Mouse (Mus musculus): ENCODE results near the gene Atp8b5. TPM values are rescaled to one million over a fixed set of nuclear protein-coding genes. Genes with fewer than 3 reads are reported as not detected.

Gene Atp8b5
- total and polyA plus RNA-seq, 2 experiments from 2014 or later = 0.52 to 1.8 TPM

DNA sequence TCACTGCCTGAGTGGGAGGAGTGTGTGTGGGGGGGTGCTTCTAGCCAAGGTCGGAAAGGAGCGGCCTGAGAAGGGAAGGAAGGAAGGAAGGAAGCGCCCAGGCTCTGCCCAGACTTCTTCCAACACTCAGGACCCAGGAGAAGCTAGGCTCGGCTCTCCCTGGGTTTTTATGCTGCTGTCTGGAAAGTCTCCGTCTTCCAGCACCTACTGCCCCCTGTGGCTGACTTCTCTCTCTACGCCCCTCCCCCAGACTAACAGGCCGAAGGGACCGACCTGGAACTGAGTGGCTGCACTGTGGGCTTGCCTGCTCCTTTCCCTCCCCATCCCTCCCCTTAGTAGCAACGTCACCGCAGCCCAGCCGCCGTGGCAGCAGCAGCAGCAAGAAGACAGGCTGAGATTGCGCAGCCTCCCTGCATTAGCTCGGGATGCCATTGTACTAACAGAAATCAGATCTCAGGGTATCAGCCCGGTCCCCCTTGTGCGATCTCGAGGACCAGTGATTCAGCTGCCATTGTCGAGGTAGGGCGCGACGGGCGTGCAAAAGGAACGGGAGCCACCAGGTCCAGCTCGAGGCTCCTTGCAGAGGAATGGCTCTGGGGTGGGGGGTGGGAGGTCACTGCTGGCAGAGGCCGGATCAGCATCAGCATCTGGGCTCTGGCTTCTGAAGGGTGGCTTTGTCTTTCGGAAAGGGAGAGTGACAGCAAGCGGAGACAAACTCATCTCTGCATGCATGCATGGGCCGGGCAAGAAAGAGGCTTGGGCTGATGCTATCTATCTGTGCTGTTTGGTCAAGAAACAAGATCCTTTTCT is 139.4 kb downstream of the Atp8b5 start:
- Histone ChIP-seq H3K36me3 (ENCODE audit: insufficient read depth) (peaks cover 6% of the 10 kb centered on the region; the same call in 1 of the 2 replicates), H3K27me3 (ENCODE audit: insufficient read depth, low read length) (no peaks in the 10 kb centered on the region), H3K9me3 (ENCODE audit: low read length) (no peaks in the 10 kb centered on the region), H3K27ac (ENCODE audit: low read depth, low read length) (peak overlapping the region; percentile 98), H3K9ac (peak overlapping the region; percentile 81), H3K4me2 (ENCODE audit: low read depth) (peak overlapping the region; percentile 76), H3K4me3 (ENCODE audit: low read depth, low read length) (peak overlapping the region; percentile 53), H3K4me1 (ENCODE audit: insufficient read depth) (peaks cover 20% of the 10 kb centered on the region)
- peak; percentile 91 for DNase-seq
- ATAC-seq = peak; percentile 95
- WGBS = 2% methylated on average over 26 of the region's 28 CpGs
- TF ChIP-seq CTCF (IDR thresholded peaks at IDR 0.05; ENCODE audit: low read depth) = peak; percentile 75

DNA sequence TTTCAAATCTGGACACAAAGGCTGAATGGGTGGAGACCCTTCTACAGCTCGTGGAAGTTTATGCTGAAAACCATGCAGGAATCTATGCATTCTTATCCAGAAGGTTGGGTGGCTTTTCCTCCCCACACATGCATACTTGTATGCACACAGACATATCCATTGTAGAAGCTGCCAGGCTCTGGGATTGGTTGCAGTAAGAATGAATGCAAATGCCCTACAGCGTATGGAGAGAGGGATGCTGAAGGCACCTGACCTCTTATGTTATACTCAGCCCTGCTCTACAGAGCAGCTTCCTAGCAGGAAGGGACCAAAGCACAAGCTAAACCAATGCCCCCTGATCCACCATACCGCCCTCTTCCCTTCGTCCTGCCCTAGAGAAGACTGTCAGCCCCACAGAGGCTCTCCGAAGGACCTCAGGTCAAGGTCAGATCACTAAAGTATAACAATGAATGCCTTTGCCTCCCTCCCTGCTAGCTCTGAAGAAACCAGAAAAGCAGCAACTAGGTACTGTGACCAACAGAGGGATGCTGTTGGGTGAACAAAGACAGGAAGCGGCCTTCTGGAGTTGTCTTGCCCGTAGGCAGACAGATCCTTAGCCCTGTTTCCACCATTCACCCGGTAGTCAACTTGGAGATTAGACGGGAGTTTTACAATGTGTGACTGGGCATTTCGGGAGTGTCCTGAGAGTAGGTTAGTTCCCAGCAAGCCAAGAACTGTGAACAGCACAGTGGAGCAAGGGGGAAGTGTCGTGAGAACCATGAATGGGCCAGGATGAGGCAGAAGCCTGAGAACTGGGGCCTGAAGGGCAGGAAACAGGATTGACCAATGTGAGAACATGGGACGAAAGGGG is 140.3 kb downstream of the Atp8b5 start:
- Histone ChIP-seq H3K27ac (ENCODE audit: low read depth, low read length) (peak overlapping the region; percentile 98), H3K4me3 (ENCODE audit: low read depth, low read length) (peak overlapping the region; percentile 53), H3K4me1 (ENCODE audit: insufficient read depth) (peaks cover 20% of the 10 kb centered on the region), H3K27me3 (ENCODE audit: insufficient read depth, low read length) (no peaks in the 10 kb centered on the region), H3K4me2 (ENCODE audit: low read depth) (peak overlapping the region; percentile 76), H3K36me3 (ENCODE audit: insufficient read depth) (peaks cover under 1% of the 10 kb centered on the region; the same call in 1 of the 2 replicates), H3K9ac (peak overlapping the region; percentile 81), H3K9me3 (ENCODE audit: low read length) (no peaks in the 10 kb centered on the region)
- TF ChIP-seq CTCF (IDR thresholded peaks at IDR 0.05; ENCODE audit: low read depth) = no peak
- DNase-seq = peak; percentile 75
- ATAC-seq = peak; percentile 78
- 65% methylated on average over 12 of the region's 12 CpGs for WGBS

DNA sequence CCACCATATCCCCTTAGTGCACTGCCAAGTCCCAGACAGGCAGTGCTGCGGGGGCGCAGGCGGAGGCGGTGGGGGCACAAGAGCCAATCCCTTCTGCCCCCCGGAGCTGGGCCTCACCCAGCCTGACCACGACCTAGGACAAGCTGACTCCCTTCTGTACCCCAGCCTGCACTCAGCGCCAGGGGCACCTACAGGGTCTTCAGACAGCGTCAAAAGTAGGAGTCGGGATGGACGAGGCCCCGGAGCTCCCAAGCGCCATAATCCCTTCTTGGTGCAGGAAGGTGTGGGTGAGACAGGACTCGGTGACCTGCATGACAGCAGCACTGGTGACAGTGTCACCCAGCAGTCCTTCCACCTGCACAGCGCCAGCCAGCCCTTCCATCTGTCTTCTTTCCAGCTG is 147.8 kb downstream of the Atp8b5 start:
- 89% methylated on average over 14 of the region's 14 CpGs for WGBS
- H3K4me1 ChIP-seq (ENCODE audit: insufficient read depth) = no peaks in the 10 kb centered on the region
- H3K27ac ChIP-seq (ENCODE audit: low read depth, low read length) = no peak overlapping the region
- no peak overlapping the region for H3K4me3 ChIP-seq (ENCODE audit: low read depth, low read length)
- TF ChIP-seq CTCF (IDR thresholded peaks at IDR 0.05; ENCODE audit: low read depth) = no peak
- no peaks in the 10 kb centered on the region for H3K27me3 ChIP-seq (ENCODE audit: insufficient read depth, low read length)
- no peak for ATAC-seq
- peaks cover 43% of the 10 kb centered on the region for H3K36me3 ChIP-seq (ENCODE audit: insufficient read depth)
- no peak overlapping the region for H3K9ac ChIP-seq
- H3K4me2 ChIP-seq (ENCODE audit: low read depth) = no peak overlapping the region
- H3K9me3 ChIP-seq (ENCODE audit: low read length) = no peaks in the 10 kb centered on the region
- no peak for DNase-seq

DNA sequence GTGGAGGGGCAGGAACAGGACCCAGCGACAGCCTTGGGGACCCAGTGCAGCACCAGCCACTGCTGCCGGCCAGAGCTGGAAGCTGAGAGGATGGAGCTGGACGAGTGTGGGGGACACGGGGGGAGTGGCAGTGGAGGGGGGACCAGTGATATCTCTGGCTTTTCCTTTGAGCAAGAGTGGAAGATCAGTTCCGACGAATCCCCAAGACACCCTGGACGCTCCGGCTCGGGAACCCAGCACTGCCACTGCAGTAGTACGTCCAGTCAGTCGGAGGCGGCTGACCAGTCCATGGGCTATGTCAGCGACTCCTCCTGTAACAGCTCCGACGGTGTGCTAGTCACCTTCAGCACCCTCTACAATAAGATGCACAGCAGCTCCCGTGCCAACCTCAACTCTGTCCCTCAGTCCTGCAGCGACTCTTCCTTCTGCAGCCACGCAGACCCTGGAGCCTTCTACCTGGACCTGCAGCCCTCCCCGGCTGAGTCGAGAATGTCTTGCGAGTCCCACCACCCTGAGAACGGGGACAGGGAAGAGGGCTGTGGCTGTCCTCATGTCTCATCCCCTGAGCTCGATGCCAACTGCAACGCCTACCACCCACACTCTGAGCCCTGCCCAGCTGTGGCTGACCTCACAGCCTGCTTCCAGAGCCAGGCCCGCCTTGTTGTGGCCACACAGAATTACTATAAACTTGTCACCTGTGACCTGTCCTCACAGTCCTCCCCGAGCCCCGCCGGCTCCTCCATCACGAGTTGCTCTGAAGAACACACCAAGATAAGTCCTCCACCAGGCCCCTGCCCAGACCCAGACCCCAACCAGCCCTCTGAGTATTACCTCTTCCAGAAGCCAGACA is 148.5 kb downstream of the Atp8b5 start:
- H3K4me3 ChIP-seq (ENCODE audit: low read depth, low read length) = no peak overlapping the region
- peaks cover 43% of the 10 kb centered on the region for H3K36me3 ChIP-seq (ENCODE audit: insufficient read depth)
- H3K27ac ChIP-seq (ENCODE audit: low read depth, low read length) = no peak overlapping the region
- TF ChIP-seq CTCF (IDR thresholded peaks at IDR 0.05; ENCODE audit: low read depth) = no peak
- H3K9me3 ChIP-seq (ENCODE audit: low read length) = no peaks in the 10 kb centered on the region
- no peaks in the 10 kb centered on the region for H3K27me3 ChIP-seq (ENCODE audit: insufficient read depth, low read length)
- DNase-seq (no peak), ATAC-seq (no peak)
- no peak overlapping the region for H3K9ac ChIP-seq
- H3K4me1 ChIP-seq (ENCODE audit: insufficient read depth) = no peaks in the 10 kb centered on the region
- no peak overlapping the region for H3K4me2 ChIP-seq (ENCODE audit: low read depth)
- WGBS = 91% methylated on average over 29 of the region's 29 CpGs

- H3K4me2 ChIP-seq (ENCODE audit: low read depth) = no peak overlapping the region
- no peak for TF ChIP-seq CTCF (IDR thresholded peaks at IDR 0.05; ENCODE audit: low read depth)
- H3K36me3 ChIP-seq (ENCODE audit: insufficient read depth) = peaks cover 43% of the 10 kb centered on the region
- no peaks in the 10 kb centered on the region for H3K9me3 ChIP-seq (ENCODE audit: low read length)
- 96% methylated on average over 22 of the region's 22 CpGs for WGBS
- H3K27me3 ChIP-seq (ENCODE audit: insufficient read depth, low read length) = no peaks in the 10 kb centered on the region
- H3K27ac ChIP-seq (ENCODE audit: low read depth, low read length) = no peak overlapping the region
- DNase-seq (no peak), ATAC-seq (no peak)
- no peak overlapping the region for H3K4me3 ChIP-seq (ENCODE audit: low read depth, low read length)
- H3K9ac ChIP-seq = no peak overlapping the region
- no peaks in the 10 kb centered on the region for H3K4me1 ChIP-seq (ENCODE audit: insufficient read depth)
Measured at GRCm38 (mm10) chr4:43416071-43416490, 149.1 kb downstream of the Atp8b5 start.

DNA sequence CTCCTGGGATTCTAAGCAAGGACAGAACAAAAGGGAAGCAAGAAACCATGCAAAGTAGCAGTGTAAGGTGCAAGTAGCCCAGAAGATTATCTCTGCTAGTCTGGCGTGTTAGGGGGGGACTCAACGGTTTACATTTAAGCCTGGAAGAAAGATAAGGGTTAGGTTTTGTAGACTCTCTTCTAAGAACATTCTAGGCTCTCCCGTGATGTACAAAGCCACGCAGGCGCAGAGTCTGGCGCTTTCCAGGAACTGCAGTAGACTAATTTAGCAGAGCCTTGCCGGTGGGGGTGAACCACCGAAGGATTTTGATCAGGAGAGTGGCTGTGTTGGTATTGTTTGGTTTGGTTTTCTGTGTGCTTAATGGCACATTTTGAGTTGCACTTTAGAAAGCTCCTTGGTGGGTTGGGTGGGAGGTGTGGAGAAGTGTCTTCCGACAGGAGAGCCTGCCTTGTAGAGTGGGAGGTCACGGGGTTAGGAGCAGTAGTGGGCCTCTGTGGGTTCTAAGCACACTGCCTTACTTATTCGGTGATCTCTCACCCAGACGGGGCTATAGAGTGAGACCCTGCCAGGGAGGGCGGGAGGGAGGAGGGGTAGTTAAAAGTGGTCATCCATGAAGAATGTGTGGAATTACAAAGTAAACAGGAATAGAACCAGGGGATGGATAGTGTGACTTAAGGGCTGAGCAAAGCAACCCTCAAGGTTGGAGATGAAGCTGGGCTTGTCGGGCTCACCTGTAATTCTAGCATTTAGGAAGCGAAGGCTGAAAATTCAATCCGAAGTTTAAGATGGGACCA is 150.5 kb downstream of the Atp8b5 start:
- Histone ChIP-seq H3K4me2 (ENCODE audit: low read depth) (no peak overlapping the region), H3K27me3 (ENCODE audit: insufficient read depth, low read length) (no peaks in the 10 kb centered on the region), H3K4me3 (ENCODE audit: low read depth, low read length) (no peak overlapping the region), H3K27ac (ENCODE audit: low read depth, low read length) (no peak overlapping the region), H3K36me3 (ENCODE audit: insufficient read depth) (peaks cover 53% of the 10 kb centered on the region), H3K9me3 (ENCODE audit: low read length) (no peaks in the 10 kb centered on the region), H3K4me1 (ENCODE audit: insufficient read depth) (no peaks in the 10 kb centered on the region), H3K9ac (no peak overlapping the region)
- TF ChIP-seq CTCF (IDR thresholded peaks at IDR 0.05; ENCODE audit: low read depth) = no peak
- no peak for DNase-seq
- ATAC-seq = no peak
- WGBS = 83% methylated on average over 16 of the region's 16 CpGs
